Mouse (Mus musculus) liver, embryonic 15.5 days (tissue): ENCODE data around the gene Rundc3a. TPM values are rescaled to one million over a fixed set of nuclear protein-coding genes. Genes with fewer than 3 reads are reported as not detected.

ENCODE experiments used
- ATAC-seq: fragments of 200-750 bp; cut with Nextera tagmentation; 2 replicates; pipeline ENCODE4 v1.8.0; 2017; ENCODE audit warnings: moderate number of reproducible peaks, mild to moderate bottlenecking, moderate library complexity; ENCODE audit not compliant: insufficient read depth
- H3K27ac ChIP-seq: fragments of 300-500 bp; sonication (generic); replicated peaks from 2 replicates; pipeline ENCODE4 v1.5.1; 2015; ENCODE audit warnings: mild to moderate bottlenecking, inconsistent platforms
- H3K27me3 ChIP-seq: fragments of 300-500 bp; sonication (generic); 2 replicates; pipeline ENCODE4 v1.6.1; 2015; ENCODE audit warnings: mild to moderate bottlenecking, inconsistent platforms
- H3K36me3 ChIP-seq: fragments of 300-500 bp; sonication (generic); replicated peaks from 2 replicates; pipeline ENCODE4 v1.6.1; 2015; ENCODE audit warnings: moderate library complexity, mild to moderate bottlenecking, inconsistent platforms
- H3K4me1 ChIP-seq: fragments of 300-500 bp; sonication (generic); replicated peaks from 2 replicates; pipeline ENCODE4 v1.6.1; 2015; ENCODE audit warnings: inconsistent platforms
- H3K4me2 ChIP-seq: fragments of 300-500 bp; sonication (generic); 2 replicates; pipeline ENCODE4 v1.6.1; 2015; ENCODE audit warnings: moderate library complexity, mild to moderate bottlenecking, inconsistent platforms
- H3K4me3 ChIP-seq: fragments of 300-500 bp; sonication (generic); replicated peaks from 2 replicates; pipeline ENCODE4 v1.5.1; 2015; ENCODE audit warnings: mild to moderate bottlenecking, inconsistent platforms
- H3K9ac ChIP-seq: fragments of 300-500 bp; sonication (generic); 2 replicates; pipeline ENCODE4 v1.6.1; 2015; ENCODE audit warnings: moderate library complexity, mild to moderate bottlenecking, inconsistent platforms
- H3K9me3 ChIP-seq: fragments of 300-500 bp; sonication (generic); replicated peaks from 2 replicates; pipeline ENCODE4 v1.6.1; 2016; ENCODE audit warnings: inconsistent platforms
- WGBS: fragments of 180-500 bp; shearing (Covaris S2); methylation state at CpG from one replicate; pipeline ENCODE4 v1.1.7; 2015; ENCODE audit warnings: mixed read lengths; ENCODE audit not compliant: insufficient replicate concordance; 5-methylcytosine and 5-hydroxymethylcytosine counted together
- polyA plus RNA-seq: library from polyadenylated mRNA; unstranded; fragments of >200 nt; fragmentation: Nextera tagmentation; extraction: Ambion mirVana; gene quantifications from 2 replicates; pipeline ENCODE4 v1.2.1, GENCODE M21; 2015

The Rundc3a gene
- polyA plus RNA-seq, 1 experiment from 2014 or later, result 2.2 TPM

GRCm38 (mm10) chr11:102368347-102368746, 24.9 kb upstream of the Rundc3a start:
- H3K9ac ChIP-seq, result peak overlapping the region; percentile 51
- ATAC-seq, result no peak
- H3K4me2 ChIP-seq, result peak overlapping the region; percentile 36; the same call in 1 of the 2 replicates
- H3K27me3 ChIP-seq, result peaks cover 22% of the 10 kb centered on the region; the same call in 1 of the 2 replicates
- H3K4me3 ChIP-seq, result no peak overlapping the region
- WGBS, result 14% methylated on average over 5 of the region's 5 CpGs
- peaks cover 4% of the 10 kb centered on the region; the same call in 1 of the 2 replicates for H3K36me3 ChIP-seq
- peaks cover 75% of the 10 kb centered on the region for H3K4me1 ChIP-seq
- H3K9me3 ChIP-seq, result no peaks in the 10 kb centered on the region
- peak overlapping the region; percentile 85 for H3K27ac ChIP-seq

DNA sequence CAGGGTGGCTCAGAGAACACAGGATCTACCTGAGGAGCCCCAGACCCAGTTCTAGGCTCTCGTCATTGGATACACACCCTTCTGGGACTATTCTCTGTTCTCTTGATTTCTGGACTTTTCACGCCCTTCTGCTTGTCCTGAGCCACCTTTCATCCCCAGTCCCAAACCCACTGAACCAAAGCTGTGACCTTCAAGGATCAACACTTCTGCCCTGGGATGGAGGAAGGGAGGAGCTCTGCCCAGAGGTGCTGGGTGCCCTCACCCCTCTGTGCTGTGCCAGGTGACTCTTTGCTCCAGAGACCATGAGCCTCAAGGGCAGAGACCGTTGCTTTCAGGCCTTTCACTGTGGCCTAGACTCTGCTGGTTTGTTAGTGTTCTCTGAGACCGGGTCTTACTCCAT, 23.9 kb upstream of the Rundc3a start:
- Histone ChIP-seq H3K27me3 (peaks cover 28% of the 10 kb centered on the region; the same call in 1 of the 2 replicates), H3K27ac (peak overlapping the region; percentile 85), H3K9me3 (no peaks in the 10 kb centered on the region), H3K4me1 (peaks cover 84% of the 10 kb centered on the region), H3K4me2 (peak overlapping the region; percentile 36; the same call in 1 of the 2 replicates), H3K36me3 (peaks cover under 1% of the 10 kb centered on the region; the same call in 1 of the 2 replicates), H3K4me3 (0 out of 2 replicates have a peak overlapping the region, but pooled peaks have one; percentile 4), H3K9ac (peak overlapping the region; percentile 51)
- 73% methylated on average over 4 of the region's 4 CpGs for WGBS
- no peak for ATAC-seq

DNA sequence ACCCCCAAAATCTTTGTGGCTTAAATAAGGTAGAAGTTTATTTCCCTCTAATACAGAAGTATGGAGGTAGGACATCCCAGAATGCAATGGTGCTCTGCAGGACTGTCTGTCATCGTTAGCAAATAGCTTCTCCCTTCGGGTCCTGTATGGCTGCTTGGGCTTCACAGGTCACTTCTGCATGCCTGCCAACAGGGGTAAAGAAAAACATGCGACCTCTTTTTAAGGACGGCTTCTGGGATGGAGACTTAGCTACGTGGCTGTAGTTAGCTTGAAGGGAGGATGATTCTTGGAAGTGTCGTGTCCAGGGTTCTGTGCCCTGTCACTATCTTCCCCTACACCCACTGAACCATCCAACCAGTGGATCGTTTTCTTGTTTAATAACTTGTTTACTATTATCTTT, 22.9 kb upstream of the Rundc3a start:
- Histone ChIP-seq H3K4me1 (peaks cover 93% of the 10 kb centered on the region), H3K9me3 (no peaks in the 10 kb centered on the region), H3K36me3 (no peaks in the 10 kb centered on the region), H3K27me3 (peaks cover 28% of the 10 kb centered on the region; the same call in 1 of the 2 replicates), H3K4me2 (no peak overlapping the region; the same call in 1 of the 2 replicates), H3K4me3 (no peak overlapping the region), H3K9ac (peak overlapping the region; percentile 51), H3K27ac (peak overlapping the region; percentile 85)
- WGBS, result 53% methylated on average over 7 of the region's 7 CpGs
- no peak for ATAC-seq

GRCm38 (mm10) chr11:102371926-102372685, 21.1 kb upstream of the Rundc3a start:
- Histone ChIP-seq H3K27me3 (peaks cover 28% of the 10 kb centered on the region; the same call in 1 of the 2 replicates), H3K9me3 (no peaks in the 10 kb centered on the region), H3K4me3 (peak overlapping the region; percentile 49), H3K9ac (peak overlapping the region; percentile 71), H3K36me3 (no peaks in the 10 kb centered on the region), H3K4me1 (peaks cover 92% of the 10 kb centered on the region), H3K4me2 (peak overlapping the region; percentile 74), H3K27ac (peak overlapping the region; percentile 99)
- 77% methylated on average over 12 of the region's 12 CpGs for WGBS
- no peak for ATAC-seq

GRCm38 (mm10) chr11:102372936-102373335, 20.3 kb upstream of the Rundc3a start:
- Histone ChIP-seq H3K4me1 (peaks cover 92% of the 10 kb centered on the region), H3K27me3 (peaks cover 23% of the 10 kb centered on the region; the same call in 1 of the 2 replicates), H3K27ac (peak overlapping the region; percentile 99), H3K9ac (peak overlapping the region; percentile 71), H3K4me3 (peak overlapping the region; percentile 49), H3K36me3 (no peaks in the 10 kb centered on the region), H3K4me2 (peak overlapping the region; percentile 74), H3K9me3 (no peaks in the 10 kb centered on the region)
- peak; percentile 20 for ATAC-seq
- WGBS, result 25% methylated on average over 14 of the region's 14 CpGs

- peak overlapping the region; percentile 71 for H3K9ac ChIP-seq
- peak overlapping the region; percentile 74 for H3K4me2 ChIP-seq
- peaks cover 23% of the 10 kb centered on the region; the same call in 1 of the 2 replicates for H3K27me3 ChIP-seq
- no peak for ATAC-seq
- H3K4me3 ChIP-seq, result peak overlapping the region; percentile 49
- 30% methylated on average over 2 of the region's 2 CpGs for WGBS
- H3K36me3 ChIP-seq, result no peaks in the 10 kb centered on the region
- H3K9me3 ChIP-seq, result no peaks in the 10 kb centered on the region; the same call in 1 of the 2 replicates
- peaks cover 88% of the 10 kb centered on the region for H3K4me1 ChIP-seq
- H3K27ac ChIP-seq, result peak overlapping the region; percentile 99
Observed at GRCm38 (mm10) chr11:102373646-102374045, 19.6 kb upstream of the Rundc3a start.

- Histone ChIP-seq H3K4me1 (peaks cover 88% of the 10 kb centered on the region), H3K9ac (peak overlapping the region; percentile 71), H3K4me2 (peak overlapping the region; percentile 74), H3K36me3 (0 out of 2 replicates have a peak, but pooled peaks cover 4% of the 10 kb centered on the region), H3K9me3 (peaks cover 6% of the 10 kb centered on the region), H3K27me3 (peaks cover 27% of the 10 kb centered on the region; the same call in 1 of the 2 replicates), H3K27ac (peak overlapping the region; percentile 99), H3K4me3 (peak overlapping the region; percentile 49; the same call in 1 of the 2 replicates)
- 52% methylated on average over 7 of the region's 7 CpGs for WGBS
- peak; percentile 2; the same call in 1 of the 2 replicates for ATAC-seq
Observed at GRCm38 (mm10) chr11:102374108-102374725, 19.0 kb upstream of the Rundc3a start.

DNA sequence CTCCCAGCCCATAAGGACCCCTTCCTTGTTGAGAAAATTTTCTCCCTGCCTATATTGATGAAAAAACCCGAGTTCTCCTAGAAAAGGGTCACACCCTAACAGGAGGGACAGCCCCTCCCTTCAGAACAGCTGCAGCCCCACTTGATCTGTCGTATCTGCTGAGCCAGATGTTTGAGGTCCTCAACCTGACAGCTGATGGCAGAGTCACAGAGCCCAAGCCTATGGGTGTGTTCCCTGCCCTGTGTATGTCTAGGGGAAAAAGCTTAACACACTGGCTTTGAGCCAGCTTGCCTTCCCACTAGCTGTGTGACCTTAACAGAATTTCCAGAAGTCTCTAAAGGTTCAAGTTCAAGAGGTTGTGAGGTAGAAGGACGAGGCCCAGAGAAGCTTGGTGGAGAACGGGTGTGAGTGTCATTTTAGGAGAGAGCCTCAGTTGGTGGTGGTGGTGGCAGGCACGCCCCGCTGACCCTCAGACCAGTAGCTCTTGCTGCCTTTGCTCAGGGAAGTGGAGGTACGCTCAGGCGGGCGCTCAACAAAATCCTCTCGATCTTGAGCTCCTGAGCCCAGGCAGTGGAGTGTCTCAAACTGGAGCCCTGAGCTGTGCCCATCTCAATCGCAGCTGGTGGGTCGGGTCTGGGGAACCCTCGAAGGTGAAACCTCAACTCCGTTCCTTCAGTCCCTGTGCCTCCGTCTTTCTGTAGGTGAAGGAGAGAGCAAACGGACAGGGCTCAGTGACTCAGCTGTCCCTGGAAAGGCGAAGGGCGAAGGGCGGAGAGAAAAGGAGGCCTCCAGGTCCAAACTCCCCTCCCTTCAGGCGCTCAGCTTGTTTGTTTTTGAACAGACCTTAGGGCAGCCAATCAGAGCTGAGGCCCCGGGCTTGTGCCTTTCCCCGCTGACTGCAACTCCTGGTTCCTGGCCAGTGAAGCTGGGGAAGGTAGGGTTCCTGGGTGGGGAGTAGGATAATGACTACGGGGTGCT, 17.7 kb upstream of the Rundc3a start:
- Histone ChIP-seq H3K9ac (peak overlapping the region; percentile 83), H3K4me2 (peak overlapping the region; percentile 74), H3K27me3 (peaks cover 26% of the 10 kb centered on the region; the same call in 1 of the 2 replicates), H3K27ac (peak overlapping the region; percentile 99), H3K36me3 (0 out of 2 replicates have a peak, but pooled peaks cover 5% of the 10 kb centered on the region), H3K9me3 (peaks cover 6% of the 10 kb centered on the region), H3K4me3 (peak overlapping the region; percentile 55), H3K4me1 (peaks cover 83% of the 10 kb centered on the region)
- peak; percentile 89 for ATAC-seq
- 3% methylated on average over 23 of the region's 23 CpGs for WGBS

GRCm38 (mm10) chr11:102376196-102376835, 16.9 kb upstream of the Rundc3a start:
- Histone ChIP-seq H3K4me1 (peaks cover 85% of the 10 kb centered on the region), H3K4me3 (peak overlapping the region; percentile 55), H3K4me2 (peak overlapping the region; percentile 74), H3K36me3 (0 out of 2 replicates have a peak, but pooled peaks cover 5% of the 10 kb centered on the region), H3K9ac (peak overlapping the region; percentile 83), H3K27me3 (peaks cover 19% of the 10 kb centered on the region; the same call in 1 of the 2 replicates), H3K27ac (peak overlapping the region; percentile 99), H3K9me3 (peaks cover 6% of the 10 kb centered on the region)
- 18% methylated on average over 8 of the region's 8 CpGs for WGBS
- ATAC-seq, result peak; percentile 17
